Mouse (Mus musculus): ENCODE results near the gene Olfr902. TPM values are rescaled to one million over a fixed set of nuclear protein-coding genes. Genes with fewer than 3 reads are reported as not detected.
"Not testable (repeated sequence)": the region's sequence is repeated elsewhere in the genome, so short reads cannot be mapped to it uniquely, and the experiment has no call there.

Gene Olfr902
- total RNA-seq (2014; fragmentation: Nextera tagmentation): not detected in 2 replicates
- total RNA-seq (2017): not detected in 2 replicates

DNA sequence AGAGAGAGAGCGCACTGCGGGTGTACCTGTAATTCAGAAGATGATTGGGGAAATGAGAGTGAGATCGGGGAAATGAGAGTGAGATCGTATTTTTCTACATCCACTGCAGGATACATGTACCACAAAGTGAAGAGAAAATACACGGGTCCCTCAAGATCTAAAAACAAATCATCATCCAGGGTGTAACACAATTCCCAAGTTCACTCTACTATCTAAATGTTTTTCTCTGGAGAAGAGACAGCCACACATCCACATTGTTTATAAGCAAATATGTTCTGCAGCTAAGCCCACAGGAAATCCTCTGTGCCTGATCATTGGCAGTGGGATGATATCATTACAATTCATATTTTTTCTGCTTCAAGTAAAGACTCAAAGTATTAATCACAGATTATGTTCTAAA is at the start of gene Olfr902:
Gene Olfr902, plus strand, starts transcription at position 301 of the 400 bp plus-strand sequence.
- no peak for ATAC-seq (replicated peaks; ENCODE audit: low FRiP score, low TSS enrichment, poor library complexity, severe bottlenecking)

- ATAC-seq (replicated peaks; ENCODE audit: low FRiP score, low TSS enrichment, poor library complexity, severe bottlenecking): no peak
These were observed 46.1 kb upstream of the Olfr902 start, which contains the start of gene Olfr147 for GRCm38 (mm10) chr9:38401398-38401797. TSS of gene Olfr147 (plus strand) at chr9:38401698.

DNA sequence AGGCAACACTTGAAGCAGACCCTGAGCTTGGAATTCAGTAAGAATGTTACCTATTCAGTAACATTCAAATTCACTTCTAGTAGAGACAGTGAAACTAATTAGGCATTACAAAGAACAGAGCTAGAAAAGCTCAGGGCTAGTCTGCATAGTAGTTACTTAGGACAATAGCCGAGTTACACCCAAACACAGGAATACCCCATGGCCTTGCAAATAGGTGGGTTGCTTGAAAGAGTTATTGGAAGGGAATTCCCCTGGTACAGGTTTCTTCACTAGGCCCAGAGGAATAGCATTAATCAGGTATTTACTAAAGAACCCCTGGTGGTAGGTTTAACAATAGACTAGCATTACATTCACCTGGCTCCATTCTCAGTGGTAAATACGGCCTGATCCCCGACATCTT is 40.0 kb upstream of the Olfr902 start:
- not testable (repeated sequence) for ATAC-seq (replicated peaks; ENCODE audit: low FRiP score, low TSS enrichment, poor library complexity, severe bottlenecking)

GRCm38 (mm10) chr9:38413502-38413901 is 34.0 kb upstream of the Olfr902 start:
- ATAC-seq (replicated peaks; ENCODE audit: low FRiP score, low TSS enrichment, poor library complexity, severe bottlenecking): not testable (repeated sequence)

GRCm38 (mm10) chr9:38423801-38424200 is 23.7 kb upstream of the Olfr902 start:
- no peak for ATAC-seq (replicated peaks; ENCODE audit: low FRiP score, low TSS enrichment, poor library complexity, severe bottlenecking)

GRCm38 (mm10) chr9:38427026-38427425 is 20.4 kb upstream of the Olfr902 start:
- ATAC-seq (replicated peaks; ENCODE audit: low FRiP score, low TSS enrichment, poor library complexity, severe bottlenecking): no peak

GRCm38 (mm10) chr9:38429155-38429554 is 18.3 kb upstream of the Olfr902 start, which contains the start of gene Olfr901:
TSS of gene Olfr901 (plus strand) at chr9:38429455.
- no peak for ATAC-seq (replicated peaks; ENCODE audit: low FRiP score, low TSS enrichment, poor library complexity, severe bottlenecking)

DNA sequence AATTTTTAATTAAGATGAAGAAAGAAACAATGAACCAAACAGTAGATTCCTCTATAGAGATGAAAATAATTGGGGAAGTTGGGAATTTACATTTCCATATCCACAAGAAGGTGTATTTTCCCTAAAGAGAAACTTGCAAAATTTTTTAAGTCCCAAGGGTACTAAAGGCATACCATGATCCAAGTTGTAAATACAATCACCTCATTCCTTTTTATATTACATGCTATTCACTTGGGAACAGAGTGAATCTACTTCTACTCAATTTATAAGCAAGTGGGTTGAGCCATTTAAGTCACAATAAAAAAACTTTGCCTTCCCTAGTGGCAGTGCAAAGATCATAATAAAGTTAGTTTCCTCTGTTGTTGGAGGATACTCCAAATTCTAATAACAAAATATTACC is 15.4 kb downstream of the Olfr902 start, which contains the start of gene Olfr904:
Gene Olfr904, plus strand, starts transcription at position 301 of the 400 bp plus-strand sequence.
- ATAC-seq (replicated peaks; ENCODE audit: low FRiP score, low TSS enrichment, poor library complexity, severe bottlenecking): no peak

DNA sequence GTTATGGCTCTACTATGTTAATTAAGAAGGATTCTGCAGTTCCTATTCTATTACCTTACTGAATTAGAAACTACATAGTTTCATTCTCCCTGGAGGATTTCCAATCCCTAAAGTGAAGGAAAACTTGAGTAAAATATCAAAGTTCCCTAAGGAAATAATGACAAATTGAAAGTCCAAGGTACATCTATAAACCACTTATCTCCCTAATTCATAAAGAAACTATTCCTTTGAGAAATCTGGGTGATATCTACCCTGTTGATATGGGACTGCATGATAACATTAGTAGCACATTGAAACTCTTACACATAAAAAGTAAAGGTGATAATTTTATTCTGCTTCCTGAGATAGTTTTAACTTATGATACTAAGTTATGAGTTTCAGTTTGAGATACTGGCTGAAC is 23.4 kb downstream of the Olfr902 start, which contains the start of gene Olfr905:
Gene Olfr905, plus strand, starts transcription at position 301 of the 400 bp plus-strand sequence.
- no peak for ATAC-seq (replicated peaks; ENCODE audit: low FRiP score, low TSS enrichment, poor library complexity, severe bottlenecking)

GRCm38 (mm10) chr9:38486785-38487184 is 39.3 kb downstream of the Olfr902 start, which contains the start of gene Olfr906:
TSS of gene Olfr906 (plus strand) at chr9:38487085.
- ATAC-seq (replicated peaks; ENCODE audit: low FRiP score, low TSS enrichment, poor library complexity, severe bottlenecking): no peak

GRCm38 (mm10) chr9:38495501-38495900 is 48.0 kb downstream of the Olfr902 start, which contains the start of gene Olfr907:
TSS of gene Olfr907 (plus strand) at chr9:38495801.
- ATAC-seq (replicated peaks; ENCODE audit: low FRiP score, low TSS enrichment, poor library complexity, severe bottlenecking): no peak

Other genes starting within 250 kb of the Olfr902 start
- gene Olfr893, start 239.3 kb upstream of the Olfr902 start, total RNA-seq (2014; fragmentation: Nextera tagmentation): not detected in 2 replicates
- gene Olfr893, start 239.3 kb upstream of the Olfr902 start, total RNA-seq (2017): not detected in 2 replicates
- gene Olfr894, start 229.6 kb upstream of the Olfr902 start, total RNA-seq (2014; fragmentation: Nextera tagmentation): not detected in 2 replicates
- not detected in 2 replicates for gene Olfr894, start 229.6 kb upstream of the Olfr902 start, total RNA-seq (2017)
- gene Olfr143, start 194.9 kb upstream of the Olfr902 start, total RNA-seq (2014; fragmentation: Nextera tagmentation): not detected in 2 replicates
- gene Olfr143, start 194.9 kb upstream of the Olfr902 start, total RNA-seq (2017): not detected in 2 replicates
- gene Olfr895, start 179.8 kb upstream of the Olfr902 start, total RNA-seq (2014; fragmentation: Nextera tagmentation): not detected in 2 replicates
- not detected in 2 replicates for gene Olfr895, start 179.8 kb upstream of the Olfr902 start, total RNA-seq (2017)
- not detected in 2 replicates for gene Olfr896-ps1, start 156.5 kb upstream of the Olfr902 start, total RNA-seq (2014; fragmentation: Nextera tagmentation)
- not detected in 2 replicates for gene Olfr896-ps1, start 156.5 kb upstream of the Olfr902 start, total RNA-seq (2017)
- gene Olfr25, start 118.6 kb upstream of the Olfr902 start, total RNA-seq (2014; fragmentation: Nextera tagmentation): not detected in 2 replicates
- not detected in 2 replicates for gene Olfr25, start 118.6 kb upstream of the Olfr902 start, total RNA-seq (2017)
- not detected in 2 replicates for gene Olfr898, start 99.2 kb upstream of the Olfr902 start, total RNA-seq (2014; fragmentation: Nextera tagmentation)
- gene Olfr898, start 99.2 kb upstream of the Olfr902 start, total RNA-seq (2017): not detected in 2 replicates
- gene Olfr250, start 80.8 kb upstream of the Olfr902 start, total RNA-seq (2014; fragmentation: Nextera tagmentation): not detected in 2 replicates
- not detected in 2 replicates for gene Olfr250, start 80.8 kb upstream of the Olfr902 start, total RNA-seq (2017)
- not detected in 2 replicates for gene Olfr251, start 70.6 kb upstream of the Olfr902 start, total RNA-seq (2014; fragmentation: Nextera tagmentation)
- not detected in 2 replicates for gene Olfr251, start 70.6 kb upstream of the Olfr902 start, total RNA-seq (2017)
- gene Olfr147, start 46.0 kb upstream of the Olfr902 start, total RNA-seq (2014; fragmentation: Nextera tagmentation): not detected in 2 replicates
- gene Olfr147, start 46.0 kb upstream of the Olfr902 start, total RNA-seq (2017): not detected in 2 replicates
- gene Olfr901, start 18.2 kb upstream of the Olfr902 start, total RNA-seq (2014; fragmentation: Nextera tagmentation): not detected in 2 replicates
- not detected in 2 replicates for gene Olfr901, start 18.2 kb upstream of the Olfr902 start, total RNA-seq (2017)
- not detected in 2 replicates for gene Olfr904, start 15.5 kb downstream of the Olfr902 start, total RNA-seq (2014; fragmentation: Nextera tagmentation)
- not detected in 2 replicates for gene Olfr904, start 15.5 kb downstream of the Olfr902 start, total RNA-seq (2017)
- not detected in 2 replicates for gene Olfr905, start 23.5 kb downstream of the Olfr902 start, total RNA-seq (2014; fragmentation: Nextera tagmentation)
- gene Olfr905, start 23.5 kb downstream of the Olfr902 start, total RNA-seq (2017): not detected in 2 replicates
- not detected in 2 replicates for gene Olfr906, start 39.4 kb downstream of the Olfr902 start, total RNA-seq (2014; fragmentation: Nextera tagmentation)
- gene Olfr906, start 39.4 kb downstream of the Olfr902 start, total RNA-seq (2017): not detected in 2 replicates
- not detected in 2 replicates for gene Olfr907, start 48.1 kb downstream of the Olfr902 start, total RNA-seq (2014; fragmentation: Nextera tagmentation)
- gene Olfr907, start 48.1 kb downstream of the Olfr902 start, total RNA-seq (2017): not detected in 2 replicates
- gene Olfr911-ps1, start 73.9 kb downstream of the Olfr902 start, total RNA-seq (2014; fragmentation: Nextera tagmentation): not detected in 2 replicates
- gene Olfr911-ps1, start 73.9 kb downstream of the Olfr902 start, total RNA-seq (2017): not detected in 2 replicates
- gene Olfr910, start 90.2 kb downstream of the Olfr902 start, total RNA-seq (2014; fragmentation: Nextera tagmentation): not detected in 2 replicates
- not detected in 2 replicates for gene Olfr910, start 90.2 kb downstream of the Olfr902 start, total RNA-seq (2017)
- gene Olfr912, start 132.5 kb downstream of the Olfr902 start, total RNA-seq (2014; fragmentation: Nextera tagmentation): not detected in 2 replicates
- not detected in 2 replicates for gene Olfr912, start 132.5 kb downstream of the Olfr902 start, total RNA-seq (2017)
- not detected in 2 replicates for gene Olfr913, start 145.1 kb downstream of the Olfr902 start, total RNA-seq (2014; fragmentation: Nextera tagmentation)
- gene Olfr913, start 145.1 kb downstream of the Olfr902 start, total RNA-seq (2017): not detected in 2 replicates
- gene Olfr914, start 157.4 kb downstream of the Olfr902 start, total RNA-seq (2014; fragmentation: Nextera tagmentation): not detected in 2 replicates
- not detected in 2 replicates for gene Olfr914, start 157.4 kb downstream of the Olfr902 start, total RNA-seq (2017)
- gene Olfr916, start 212.2 kb downstream of the Olfr902 start, total RNA-seq (2014; fragmentation: Nextera tagmentation): not detected in 2 replicates
- not detected in 2 replicates for gene Olfr916, start 212.2 kb downstream of the Olfr902 start, total RNA-seq (2017)
- not detected in 2 replicates for gene Olfr917, start 218.2 kb downstream of the Olfr902 start, total RNA-seq (2014; fragmentation: Nextera tagmentation)
- not detected in 2 replicates for gene Olfr917, start 218.2 kb downstream of the Olfr902 start, total RNA-seq (2017)
- not detected in 2 replicates for gene Olfr918, start 226.9 kb downstream of the Olfr902 start, total RNA-seq (2014; fragmentation: Nextera tagmentation)
- not detected in 2 replicates for gene Olfr918, start 226.9 kb downstream of the Olfr902 start, total RNA-seq (2017)